Mouse (Mus musculus) cerebellum, adult 11-12 months (tissue): ENCODE results near the gene Zmym1.
A peak's percentile ranks its signal among the peaks of the same experiment; 100 is the strongest.
"Not testable (repeated sequence)": the region's sequence is repeated elsewhere in the genome, so short reads cannot be mapped to it uniquely, and the experiment has no call there.

Experiments
- DNase-seq: peaks from one replicate; pipeline ENCODE4 v3.0.0; 2022

Zmym1 gene

DNA sequence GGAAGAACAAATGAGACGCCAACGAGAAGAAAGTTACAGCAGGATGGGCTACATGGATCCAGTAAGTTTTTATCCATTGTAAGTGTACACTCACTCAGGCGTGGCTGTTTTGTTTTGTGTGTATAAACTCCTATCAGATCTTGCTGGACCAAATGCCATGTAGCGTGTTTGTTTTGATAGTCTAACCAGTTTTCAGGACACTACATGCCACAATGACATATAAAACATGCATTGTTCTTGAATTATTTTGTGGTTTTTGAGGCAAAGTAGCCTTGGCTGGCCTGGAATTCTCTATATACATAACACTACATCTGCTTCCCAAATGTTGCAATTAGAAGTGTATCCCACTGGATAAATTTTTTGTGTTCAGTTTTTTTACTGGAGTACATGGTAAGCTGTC lies 34.1 kb downstream of the Zmym1 start:
- DNase-seq, result no peak

DNA sequence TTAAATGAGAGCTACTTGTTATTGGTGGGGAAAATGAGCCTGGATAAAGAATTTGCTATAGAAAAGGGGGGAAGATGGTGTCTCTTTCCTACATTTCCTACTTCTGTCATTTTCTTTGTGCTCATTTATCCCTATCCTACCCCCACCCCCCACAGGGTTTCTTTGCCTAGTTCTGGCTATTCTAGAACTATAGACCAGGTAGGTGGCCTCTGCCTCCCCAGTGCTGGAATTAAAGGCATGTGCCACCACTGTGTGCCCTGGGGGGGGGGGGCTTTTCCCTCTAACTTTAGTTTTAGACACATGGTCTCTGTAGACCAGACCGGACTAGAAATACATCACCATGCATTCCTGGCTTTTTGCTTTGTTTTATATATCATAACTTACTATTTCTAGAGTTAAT lies 36.7 kb downstream of the Zmym1 start:
- no peak for DNase-seq

DNA sequence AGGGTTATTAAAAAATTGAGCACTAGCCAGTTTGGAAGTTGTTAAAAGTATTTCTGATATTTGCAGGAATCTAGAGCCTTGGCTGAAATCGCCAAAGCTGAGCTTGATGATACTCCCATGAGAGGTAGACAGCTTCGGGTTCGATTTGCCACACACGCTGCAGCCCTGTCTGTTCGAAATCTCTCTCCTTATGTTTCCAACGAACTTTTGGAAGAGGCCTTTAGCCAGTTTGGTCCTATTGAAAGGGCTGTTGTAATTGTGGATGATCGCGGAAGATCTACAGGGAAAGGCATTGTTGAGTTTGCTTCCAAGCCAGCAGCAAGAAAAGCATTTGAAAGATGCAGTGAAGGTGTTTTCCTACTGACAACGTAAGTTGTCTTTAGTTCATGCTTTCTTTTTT lies 37.8 kb downstream of the Zmym1 start:
- DNase-seq, result no peak

DNA sequence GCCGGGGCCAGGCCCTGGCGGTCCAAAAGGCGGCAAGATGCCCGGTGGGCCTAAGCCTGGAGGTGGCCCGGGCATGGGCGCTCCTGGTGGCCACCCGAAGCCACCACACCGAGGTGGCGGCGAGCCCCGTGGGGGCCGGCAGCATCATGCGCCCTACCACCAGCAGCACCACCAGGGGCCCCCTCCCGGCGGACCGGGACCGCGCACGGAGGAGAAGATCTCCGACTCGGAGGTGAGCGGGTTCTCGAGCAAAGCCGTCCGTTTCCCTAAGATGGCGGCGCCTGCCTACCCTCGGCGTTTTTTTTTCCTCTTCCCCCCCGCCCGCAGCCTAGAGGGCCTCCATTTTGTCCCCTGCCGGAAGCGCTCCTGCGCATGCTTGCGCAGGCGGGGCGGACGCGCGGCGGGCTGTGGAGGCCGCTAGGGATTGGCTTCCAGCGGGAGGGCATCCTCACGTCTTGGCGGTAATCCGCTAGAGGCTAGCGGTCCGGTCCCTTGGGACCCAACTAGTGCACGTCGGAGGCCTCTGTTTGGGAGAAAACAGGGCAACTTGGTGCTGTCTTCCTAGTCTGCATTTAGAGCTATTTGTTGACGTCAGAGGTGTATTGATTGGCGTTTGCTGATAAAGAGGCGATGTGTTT lies 38.8 kb downstream of the Zmym1 start:
- peak; percentile 89 for DNase-seq

DNA sequence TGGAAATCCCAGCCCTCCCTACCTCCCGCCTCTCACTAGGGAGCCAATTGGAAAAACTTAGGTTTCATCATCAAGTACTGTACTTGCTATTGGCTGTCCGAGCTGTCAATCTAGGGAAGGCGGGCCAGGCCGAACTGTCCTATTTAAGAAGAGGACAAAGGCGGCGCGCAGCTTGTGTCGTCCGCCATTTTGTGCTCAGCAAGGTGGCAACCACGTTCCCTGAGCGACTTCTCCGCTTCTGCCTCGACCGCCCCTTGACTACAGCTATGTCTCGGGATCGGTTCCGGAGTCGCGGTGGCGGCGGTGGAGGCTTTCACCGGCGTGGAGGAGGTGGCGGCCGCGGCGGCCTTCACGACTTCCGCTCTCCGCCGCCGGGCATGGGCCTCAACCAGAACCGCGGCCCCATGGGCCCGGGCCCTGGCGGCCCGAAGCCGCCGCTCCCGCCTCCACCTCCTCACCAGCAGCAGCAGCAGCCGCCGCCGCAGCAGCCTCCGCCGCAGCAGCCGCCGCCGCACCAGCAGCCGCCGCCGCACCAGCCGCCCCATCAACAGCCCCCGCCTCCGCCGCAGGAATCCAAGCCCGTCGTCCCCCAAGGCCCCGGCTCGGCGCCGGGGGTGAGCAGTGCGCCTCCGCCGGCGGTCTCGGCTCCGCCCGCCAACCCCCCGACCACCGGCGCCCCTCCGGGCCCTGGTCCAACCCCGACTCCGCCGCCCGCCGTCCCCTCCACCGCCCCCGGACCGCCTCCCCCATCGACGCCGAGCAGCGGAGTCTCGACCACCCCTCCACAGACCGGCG lies 39.6 kb downstream of the Zmym1 start, which contains the start of gene Sfpq:
TSS of gene Sfpq (plus strand) at position 174 of the 795 bp plus-strand sequence.
- peak; percentile 97 for DNase-seq

DNA sequence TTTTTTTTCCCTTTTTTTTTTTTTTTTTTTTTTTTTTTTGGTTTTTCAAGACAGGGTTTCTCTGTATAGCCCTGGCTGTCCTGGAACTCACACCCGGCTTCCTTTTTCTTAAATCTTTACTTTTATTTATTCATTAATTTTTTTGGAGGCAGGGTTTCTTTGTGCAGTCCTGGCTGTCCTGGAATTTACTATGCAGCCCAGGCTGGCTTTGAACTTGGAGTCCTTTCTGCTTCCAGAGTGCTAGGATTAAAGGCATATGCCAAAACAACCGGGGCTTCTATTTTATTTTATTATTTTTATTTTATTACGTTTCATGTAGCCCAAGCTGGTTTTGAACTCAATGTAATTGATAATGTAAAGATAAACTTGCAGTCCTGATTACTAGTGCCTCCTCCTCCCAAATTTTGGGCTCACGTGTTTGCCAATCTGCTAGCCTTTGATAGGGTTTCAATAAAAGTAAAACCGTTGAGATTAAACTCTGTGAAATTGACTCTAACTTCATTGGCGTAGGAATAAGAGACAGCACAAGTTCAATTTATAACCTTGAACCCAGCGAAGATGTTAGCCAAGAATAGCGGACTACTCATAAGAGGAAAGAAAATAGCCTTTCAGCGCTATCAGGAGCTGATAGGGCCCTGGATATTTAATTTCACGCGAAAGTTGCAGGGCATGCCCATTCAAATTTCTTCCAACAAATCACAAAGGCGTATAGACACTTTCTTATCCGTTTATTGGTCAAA lies 40.4 kb downstream of the Zmym1 start:
- DNase-seq, result no peak

DNA sequence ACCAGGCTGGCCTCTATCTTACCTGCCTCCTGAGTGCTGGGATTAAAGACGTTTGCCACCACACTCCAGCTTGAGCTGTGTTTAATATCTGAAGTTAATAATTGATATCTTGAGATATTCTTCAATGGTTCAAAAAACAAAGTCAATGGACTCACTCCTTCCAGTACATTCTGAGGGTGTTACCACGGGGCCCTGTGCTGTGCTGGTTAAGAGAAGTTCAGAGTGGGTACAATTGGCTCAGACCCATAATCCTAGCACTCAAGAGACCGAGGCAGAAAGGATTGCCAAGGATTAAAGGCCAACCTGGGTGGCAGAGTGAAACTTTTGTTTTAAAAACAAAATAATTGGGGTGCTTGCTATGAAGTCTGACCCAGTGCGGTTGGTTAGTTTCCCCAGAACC lies 44.6 kb downstream of the Zmym1 start:
- no peak for DNase-seq

DNA sequence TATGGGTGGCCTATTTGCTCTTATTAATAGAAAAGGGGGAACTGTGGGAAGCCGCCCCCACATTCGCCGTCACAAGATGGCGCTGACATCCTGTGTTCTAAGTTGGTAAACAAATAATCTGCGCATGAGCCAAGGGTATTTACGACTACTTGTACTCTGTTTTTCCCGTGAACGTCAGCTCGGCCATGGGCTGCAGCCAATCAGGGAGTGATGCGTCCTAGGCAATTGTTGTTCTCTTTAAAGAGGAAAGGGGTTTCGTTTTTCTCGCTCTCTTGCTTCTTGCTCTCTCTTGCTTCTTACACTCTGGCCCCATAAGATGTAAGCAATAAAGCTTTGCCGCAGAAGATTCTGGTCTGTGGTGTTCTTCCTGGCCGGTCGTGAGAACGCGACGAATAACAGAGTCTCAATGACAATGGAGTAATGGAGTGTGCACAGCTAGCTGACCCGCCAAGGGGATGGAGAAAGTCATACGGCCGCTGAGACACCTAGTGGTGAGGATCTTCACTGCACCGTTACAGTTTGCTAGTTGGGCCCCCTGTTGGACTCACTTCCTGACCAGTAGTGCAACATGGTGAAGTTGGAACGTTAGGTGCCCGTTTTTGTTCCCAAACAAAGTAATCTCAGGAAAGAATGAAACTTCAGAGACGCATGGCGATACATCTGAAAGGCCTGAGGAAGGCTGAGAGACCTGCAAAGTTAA lies 45.5 kb downstream of the Zmym1 start:
- peak; percentile 80 for DNase-seq

DNA sequence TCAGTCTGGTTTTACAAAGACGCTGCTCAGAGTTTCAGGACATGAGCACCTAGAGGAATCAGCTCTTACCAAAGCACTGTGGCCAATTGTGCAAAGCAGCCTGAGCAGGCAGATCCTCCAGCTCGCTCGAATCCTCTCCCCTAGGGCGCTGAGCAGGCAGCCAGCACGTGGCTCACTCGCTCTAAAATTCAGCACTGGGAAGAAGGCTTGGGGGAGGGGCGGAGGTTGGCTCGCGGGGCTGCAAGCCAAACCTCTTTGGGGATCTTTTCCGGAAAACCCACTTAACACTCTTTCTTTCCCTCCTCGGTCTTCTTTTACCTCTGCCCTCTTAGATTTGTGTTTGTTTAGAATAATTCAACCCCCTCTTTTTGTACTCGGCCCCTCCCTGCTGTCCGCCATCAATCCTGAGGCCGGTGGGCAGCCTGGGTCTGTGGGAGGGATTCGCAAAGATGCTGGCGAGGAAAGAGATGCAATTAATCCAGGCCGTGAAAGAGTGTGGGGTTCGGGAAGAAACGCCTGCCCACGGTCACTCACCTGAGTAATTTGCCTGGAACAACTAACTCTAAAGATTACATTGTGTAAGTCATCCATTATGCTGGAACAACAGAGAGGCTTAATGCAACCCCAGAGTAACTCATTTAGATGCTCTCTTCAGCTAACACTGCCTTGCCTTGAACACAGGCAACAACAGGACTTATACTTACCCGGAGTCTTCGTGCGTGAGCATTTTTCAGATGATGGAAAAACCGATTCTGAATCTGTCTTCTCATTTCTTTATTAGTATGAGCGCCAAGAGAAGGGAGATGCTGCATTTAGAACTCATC lies 55.6 kb downstream of the Zmym1 start:
- peak; percentile 36 for DNase-seq

DNA sequence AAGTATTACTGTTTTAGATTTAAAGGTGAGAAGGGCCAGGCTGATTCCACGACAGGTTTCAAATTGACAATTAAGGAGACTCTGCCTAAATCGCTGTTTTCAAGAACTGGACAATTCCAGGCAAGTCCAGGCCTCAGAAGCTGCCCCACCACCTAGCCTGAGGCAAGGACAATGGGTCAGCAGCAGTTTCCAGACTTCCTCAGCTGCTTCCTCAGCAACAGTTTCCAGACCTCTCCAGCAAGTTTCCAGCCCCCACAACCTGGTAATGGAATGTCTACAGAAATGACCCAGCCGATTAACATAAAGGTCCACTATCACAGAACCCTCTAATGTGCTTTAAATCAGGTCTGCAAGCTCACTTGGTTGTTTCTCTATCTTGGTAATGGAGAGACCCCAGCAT lies 56.6 kb downstream of the Zmym1 start:
- DNase-seq, result no peak

DNA sequence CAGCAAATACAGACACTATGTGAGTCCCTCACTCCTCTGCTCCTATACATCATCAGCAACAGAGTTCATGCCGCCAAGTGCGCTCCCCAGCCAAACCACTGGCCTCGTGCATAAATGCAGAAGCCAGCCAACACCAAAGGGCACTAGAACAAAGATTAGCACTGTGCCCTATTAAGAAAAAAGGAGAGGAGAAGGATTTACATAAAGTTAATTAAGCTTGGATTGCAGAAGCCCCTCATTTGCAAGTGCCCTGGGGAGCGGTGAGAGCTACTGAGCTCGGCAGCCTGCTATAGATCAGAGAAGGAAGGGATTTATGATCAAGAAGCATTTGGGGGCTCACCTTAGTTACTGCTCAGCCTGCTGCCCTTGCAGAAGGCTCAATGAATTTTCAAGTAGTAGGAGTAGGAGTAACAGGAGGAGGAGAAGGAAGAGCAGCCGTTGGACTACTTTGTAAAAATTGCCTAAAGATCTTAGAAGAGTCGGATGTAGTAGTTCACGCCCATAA lies 60.3 kb downstream of the Zmym1 start:
- no peak for DNase-seq

DNA sequence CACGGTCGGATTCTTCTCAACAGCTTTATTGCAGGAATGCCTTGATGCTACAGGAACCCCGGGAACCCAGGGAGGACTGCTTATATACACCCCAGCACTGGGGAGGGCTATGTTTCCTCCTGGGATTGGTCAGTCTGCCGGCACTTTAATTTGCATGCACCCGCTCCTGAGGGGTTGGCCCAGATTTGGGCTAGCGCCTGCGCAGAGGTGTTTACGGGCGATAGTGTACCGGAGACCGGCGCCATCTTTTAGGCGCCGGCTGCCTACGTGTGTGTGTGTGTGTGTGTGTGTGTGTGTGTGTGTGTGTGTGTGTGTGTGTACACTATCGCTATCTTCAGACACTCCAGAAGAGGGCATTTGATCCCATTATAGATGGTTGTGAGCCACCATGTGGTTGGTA lies 61.6 kb downstream of the Zmym1 start:
- not testable (repeated sequence) for DNase-seq
